Mouse (Mus musculus) skeletal muscle tissue, postnatal 0 days (tissue): ENCODE data around the gene Ncapg2. TPM values are rescaled to one million over a fixed set of nuclear protein-coding genes. Genes with fewer than 3 reads are reported as not detected.

Experiments
- polyA plus RNA-seq: library from polyadenylated mRNA; unstranded; fragments of >200 nt; fragmentation: Nextera tagmentation; extraction: Ambion mirVana; gene quantifications from 2 replicates; pipeline ENCODE4 v1.2.1, GENCODE M21; 2015

The Ncapg2 gene
- polyA plus RNA-seq = 7.3 and 7.8 TPM in 2 replicates

GRCm38 (mm10) chr12:116405045-116405835 is at the start of gene Ncapg2:
Gene Ncapg2, plus strand, starts transcription at chr12:116405402.

DNA sequence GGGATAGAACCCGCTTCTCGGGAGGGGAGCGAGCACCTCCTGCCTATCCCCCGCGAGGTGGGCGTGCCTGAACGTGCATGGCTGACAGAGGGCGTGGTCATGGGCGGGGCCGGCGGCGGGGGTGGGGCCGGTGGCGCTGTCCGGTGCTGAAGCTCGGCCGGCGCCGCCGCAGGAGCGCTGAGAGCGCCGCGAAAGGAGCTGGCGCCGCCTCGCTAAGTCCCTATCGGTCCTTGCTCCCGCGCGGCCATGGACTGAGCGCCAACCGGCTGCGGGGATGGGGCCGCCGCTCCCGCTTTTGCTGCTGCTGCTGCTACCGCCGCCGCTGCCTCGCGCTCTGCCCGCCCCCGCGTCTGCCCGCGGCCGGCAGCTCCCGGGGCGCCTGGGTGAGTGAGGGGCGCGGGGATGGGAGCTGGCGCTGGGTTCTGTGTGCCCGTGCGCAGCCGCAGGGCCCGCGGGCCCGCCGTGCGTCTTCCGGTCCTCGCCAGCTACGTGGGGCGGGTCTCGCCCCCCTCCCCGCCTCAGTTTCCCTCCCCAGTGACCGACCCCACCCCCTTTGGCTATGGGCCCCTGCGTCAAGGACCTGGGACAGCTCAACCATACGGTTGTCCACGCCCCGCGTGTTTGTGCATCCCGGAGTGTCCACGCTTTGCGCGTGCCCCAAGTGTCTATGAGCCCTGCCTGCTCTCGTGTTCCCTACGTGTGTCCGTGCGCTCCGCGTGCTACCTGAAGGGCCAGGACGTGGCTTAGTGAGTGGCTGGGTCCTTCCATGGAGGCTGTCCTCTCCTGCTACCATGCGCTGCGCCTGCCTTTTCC is 80.6 kb downstream of the Ncapg2 start, which contains the start of gene Ptprn2:
TSS of gene Ptprn2 (plus strand) at position 130 of the 813 bp plus-strand sequence.

Other genes starting within 250 kb of the Ncapg2 start
- 9.0 and 10.5 TPM in 2 replicates for gene Wdr60, start 142.4 kb upstream of the Ncapg2 start, polyA plus RNA-seq
- not detected in 2 replicates for gene Gm11027, start 130.0 kb upstream of the Ncapg2 start, polyA plus RNA-seq
- 9.9 and 10.0 TPM in 2 replicates for gene Esyt2, start 124.2 kb upstream of the Ncapg2 start, polyA plus RNA-seq
- gene Ptprn2, start 80.3 kb downstream of the Ncapg2 start, polyA plus RNA-seq = not detected in 2 replicates